Mouse (Mus musculus) adipose tissue, adult 10 weeks (tissue): ENCODE results near the gene Arfip1. TPM values are rescaled to one million over a fixed set of nuclear protein-coding genes. Genes with fewer than 3 reads are reported as not detected.

Experiments
- polyA plus RNA-seq: library from polyadenylated mRNA; stranded (reverse); fragments of 350-450 nt; fragmentation: Illumina TruSeq; extraction: RNeasy Lipid Tissue Mini Kit (QIAGEN cat#74804); gene quantifications from one replicate; pipeline ENCODE4 v1.2.3, GENCODE M21; 2014; ENCODE audit warnings: low read depth, low replicate concordance

Arfip1 gene
- polyA plus RNA-seq = 36.5 TPM

DNA sequence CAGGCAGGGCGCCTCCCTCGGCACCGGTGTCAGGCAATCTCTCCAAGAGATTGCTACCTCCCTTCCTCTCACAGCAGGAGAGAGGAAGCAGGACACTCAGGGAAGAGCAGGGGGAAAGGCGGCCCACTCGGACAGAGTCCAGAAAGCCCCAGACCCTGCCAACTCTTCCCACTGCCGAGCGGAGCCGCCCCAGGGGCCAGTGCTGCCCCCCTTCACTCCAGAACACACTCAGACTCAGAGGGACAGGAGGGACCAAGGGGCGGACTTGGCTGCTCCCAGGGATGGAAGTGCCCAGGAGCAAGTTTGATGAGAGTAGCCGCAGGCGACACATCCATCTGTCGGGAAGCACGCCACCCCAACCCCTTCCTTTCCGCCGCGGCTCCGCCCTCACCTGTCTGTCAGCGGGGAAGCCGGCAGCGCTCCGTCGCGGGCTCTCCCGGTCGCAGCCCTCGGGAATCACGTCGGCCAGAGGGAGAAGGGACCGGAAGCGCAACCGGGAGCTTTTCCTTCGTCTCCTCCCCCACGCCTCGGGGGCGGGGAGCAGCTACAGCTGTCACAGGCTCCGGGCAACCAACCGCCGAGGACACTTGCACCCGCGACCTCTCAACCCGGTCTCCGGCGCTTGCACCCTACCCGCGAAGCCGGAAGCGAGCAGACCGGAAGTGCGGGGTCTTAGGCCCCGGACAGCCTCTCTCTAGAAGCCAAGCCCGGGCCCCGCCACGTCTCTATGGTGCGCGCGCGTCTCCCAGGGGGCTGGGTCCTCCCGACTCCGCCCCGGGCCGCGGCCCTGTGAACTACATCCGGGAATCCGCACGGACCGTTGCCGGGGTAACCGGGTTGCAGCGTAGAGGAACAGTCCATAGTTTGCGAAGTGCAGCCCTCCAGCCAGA lies at the start of gene Arfip1:
Arfip1 (minus strand) TSS at position 603 of the 890 bp plus-strand sequence.

GRCm38 (mm10) chr3:84593274-84593673 lies 10.8 kb upstream of the Arfip1 start, which contains the start of gene Tigd4:
Gene Tigd4, plus strand, starts transcription at chr3:84593574.

GRCm38 (mm10) chr3:84480006-84480897 lies 102.2 kb downstream of the Arfip1 start, which contains the start of gene Fhdc1:
Gene Fhdc1, minus strand, starts transcription at chr3:84480429.

Other genes with a start within 250 kb of the Arfip1 start
- 3.4 TPM for gene Fhdc1, start 102.2 kb downstream of the Arfip1 start, polyA plus RNA-seq
- gene Tigd4, start 10.9 kb upstream of the Arfip1 start, polyA plus RNA-seq = 0.22 TPM
- 18.4 TPM for gene Tmem154, start 83.6 kb upstream of the Arfip1 start, polyA plus RNA-seq
- gene Fbxw7, start 232.6 kb upstream of the Arfip1 start, polyA plus RNA-seq = 9.9 TPM